Mouse (Mus musculus) ES-E14 (cell line): Measurements from ENCODE around the gene Atp7b. TPM values are rescaled to one million over a fixed set of nuclear protein-coding genes. Genes with fewer than 3 reads are reported as not detected.
A peak's percentile ranks its signal among the peaks of the same experiment; 100 is the strongest.

Source experiments
- DNase-seq: peaks from one replicate; pipeline ENCODE4 v3.0.0-alpha.2; 2013; ENCODE audit warnings: low read depth, low spot score
- H3K27ac ChIP-seq: 2 replicates; pipeline ENCODE4 v1.5.1; 2012; ENCODE audit warnings: low read depth, mild to moderate bottlenecking, low read length, moderate library complexity, mixed read lengths; ENCODE audit not compliant: poor library complexity, insufficient read depth, severe bottlenecking
- H3K36me3 ChIP-seq: 2 replicates; pipeline ENCODE4 v1.6.1; 2012; ENCODE audit warnings: mild to moderate bottlenecking, low read length, moderate library complexity, mixed read lengths; ENCODE audit not compliant: control insufficient read depth, poor library complexity, insufficient read depth, severe bottlenecking
- H3K4me1 ChIP-seq, 2 experiments: fragments of 150-350 bp in 1 of 2; sonication (generic) in 1 of 2; 2 replicates each; pipeline ENCODE4 v1.6.1; 2012; ENCODE audit warnings: low read length in 2 of 2, mild to moderate bottlenecking in 1 of 2, mixed read lengths in 1 of 2; ENCODE audit not compliant: control insufficient read depth in 2 of 2, insufficient read depth in 2 of 2, poor library complexity in 1 of 2
- H3K4me3 ChIP-seq, 2 experiments: fragments of 150-350 bp in 1 of 2; sonication (generic) in 1 of 2; 2 replicates each; pipeline ENCODE4 v1.5.1; 2012; ENCODE audit warnings: low read length in 2 of 2, low read depth in 1 of 2, mild to moderate bottlenecking in 1 of 2, mixed read lengths in 1 of 2; ENCODE audit not compliant: insufficient read depth in 1 of 2, poor library complexity in 1 of 2, severe bottlenecking in 1 of 2
- H3K9ac ChIP-seq: 2 replicates; pipeline ENCODE4 v1.6.1; 2012; ENCODE audit warnings: low read depth, mild to moderate bottlenecking, low read length, mixed read lengths; ENCODE audit not compliant: poor library complexity, insufficient read depth, severe bottlenecking
- H3K9me3 ChIP-seq: fragments of 150-350 bp; sonication (generic); 2 replicates; pipeline ENCODE4 v1.6.1; 2012; ENCODE audit warnings: low read depth, mild to moderate bottlenecking, low read length; ENCODE audit not compliant: control insufficient read depth, insufficient read depth
- CHD2 ChIP-seq: IDR thresholded peaks from 2 replicates; pipeline ENCODE4 v1.6.1; 2014; ENCODE audit warnings: mild to moderate bottlenecking, low read depth, low read length, inconsistent platforms
- HCFC1 ChIP-seq: IDR thresholded peaks from 2 replicates; pipeline ENCODE4 v1.6.1; 2012; ENCODE audit warnings: low read length, inconsistent platforms, borderline replicate concordance; ENCODE audit not compliant: insufficient read depth
- MAFK ChIP-seq: IDR thresholded peaks from 2 replicates; pipeline ENCODE4 v1.6.1; 2014; ENCODE audit warnings: mild to moderate bottlenecking, low read depth, low read length, inconsistent platforms; ENCODE audit not compliant: insufficient read depth
- ZC3H11A ChIP-seq: IDR thresholded peaks from 2 replicates; pipeline ENCODE4 v1.6.1; 2012; ENCODE audit warnings: low read depth, mild to moderate bottlenecking, inconsistent platforms, low read length, borderline replicate concordance
- ZNF384 ChIP-seq: IDR thresholded peaks from 2 replicates; pipeline ENCODE4 v1.6.1; 2012; ENCODE audit warnings: low read depth, low read length, inconsistent platforms
- in situ Hi-C, 2 experiments: fragments of 600-800 bp; cut with MboI; formaldehyde crosslinking; loops; one replicate each; pipeline ENCODE4 v1.15.1; 2025; ENCODE audit warnings: low sequenced_read_pairs in 2 of 2, inconsistent platforms in 1 of 2; ENCODE audit not compliant: unreplicated experiment in 2 of 2
- total RNA-seq: library from RNA; depleted of rRNA; stranded (reverse); fragments of 300-350 nt; gene quantifications from 2 replicates; pipeline ENCODE4 v1.2.3, GENCODE M21; 2012

Gene Atp7b
- total RNA-seq, 1 experiment = 3.2 TPM

DNA sequence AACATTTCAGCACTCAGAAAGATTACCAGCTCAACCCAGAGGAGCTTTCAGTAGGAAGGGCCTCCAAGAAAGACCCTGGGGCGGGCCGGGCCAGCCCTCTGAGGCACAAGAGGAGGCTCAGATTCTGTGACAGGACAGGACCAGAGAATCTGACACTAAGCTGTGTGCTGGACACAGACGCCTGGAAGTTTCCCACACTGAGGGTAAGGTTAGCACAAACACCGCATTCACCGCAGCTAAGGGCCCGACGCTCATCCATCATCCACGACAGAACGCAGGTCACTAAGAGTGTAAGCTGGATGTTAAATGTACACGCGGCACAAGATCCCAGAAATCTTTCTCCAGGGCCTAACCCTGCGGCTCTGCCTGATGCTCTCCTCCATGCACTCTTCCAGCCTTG is 16.4 kb downstream of the Atp7b start:
- H3K9ac ChIP-seq = no peak overlapping the region
- no peaks in the 10 kb centered on the region for H3K9me3 ChIP-seq
- TF ChIP-seq MAFK (no peak), ZC3H11A (no peak), CHD2 (no peak), ZNF384 (no peak), HCFC1 (no peak)
- DNase-seq = no peak
- in situ Hi-C loops = no loop called here
- peaks cover 0 to 11% of the 10 kb centered on the region in 2 experiments; a peak in 2 of 4 replicates for H3K4me1 ChIP-seq
- H3K36me3 ChIP-seq = no peaks in the 10 kb centered on the region
- no peak overlapping the region; a peak in 1 of 4 replicates for H3K4me3 ChIP-seq
- H3K27ac ChIP-seq = no peak overlapping the region

DNA sequence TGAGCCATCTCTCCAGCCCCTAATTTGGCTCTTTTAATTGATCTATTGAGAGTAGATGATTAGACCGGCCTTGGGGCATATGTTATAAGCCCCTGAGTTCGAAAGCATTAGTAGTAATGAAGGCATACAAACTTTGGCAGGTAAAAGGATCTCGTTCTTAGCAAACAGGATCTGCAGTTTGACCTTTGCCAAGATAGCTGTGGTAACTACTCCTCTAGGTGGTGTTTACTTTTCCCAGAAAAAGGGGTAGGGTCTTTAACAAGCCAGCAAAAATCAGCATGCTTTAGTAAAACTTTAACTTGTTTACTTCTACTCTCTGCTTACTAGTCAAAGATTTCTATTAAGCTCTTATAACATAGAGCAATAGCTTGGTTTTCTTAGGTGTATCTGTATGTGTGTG is 17.6 kb downstream of the Atp7b start:
- Histone ChIP-seq H3K27ac (no peak overlapping the region), H3K9me3 (no peaks in the 10 kb centered on the region), H3K4me3 (no peak overlapping the region), H3K9ac (no peak overlapping the region), H3K36me3 (no peaks in the 10 kb centered on the region), H3K4me1 (peaks cover 0 to 11% of the 10 kb centered on the region in 2 experiments; a peak in 2 of 4 replicates)
- TF ChIP-seq HCFC1 = no peak
- no peak for TF ChIP-seq MAFK
- no peak for TF ChIP-seq ZNF384
- no peak for TF ChIP-seq ZC3H11A
- no peak for TF ChIP-seq CHD2
- DNase-seq = no peak
- in situ Hi-C loops = no loop called here

DNA sequence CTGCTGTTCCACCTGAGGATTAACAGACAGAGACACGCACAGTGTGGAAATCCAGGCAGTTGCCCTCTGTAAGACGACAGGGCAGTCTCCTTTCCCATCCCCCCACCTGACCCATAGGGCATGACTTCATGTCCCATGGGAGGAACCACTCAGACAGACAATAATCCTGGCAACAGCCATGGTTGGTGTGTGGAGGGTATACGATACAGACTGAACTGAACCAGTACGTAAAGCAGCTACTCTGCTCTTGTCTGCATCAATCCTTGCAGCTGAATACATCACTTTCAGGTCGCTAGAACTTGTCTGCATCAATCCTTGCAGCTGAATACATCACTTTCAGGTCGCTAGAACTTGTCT is 20.0 kb downstream of the Atp7b start:
- in situ Hi-C loops = no loop called here
- Histone ChIP-seq H3K9me3 (no peaks in the 10 kb centered on the region), H3K4me1 (peaks cover 0 to 11% of the 10 kb centered on the region in 2 experiments; a peak in 2 of 4 replicates), H3K27ac (no peak overlapping the region), H3K9ac (no peak overlapping the region), H3K36me3 (no peaks in the 10 kb centered on the region), H3K4me3 (no peak overlapping the region)
- TF ChIP-seq ZNF384 (no peak), CHD2 (no peak), ZC3H11A (no peak), HCFC1 (no peak)
- no peak for DNase-seq

DNA sequence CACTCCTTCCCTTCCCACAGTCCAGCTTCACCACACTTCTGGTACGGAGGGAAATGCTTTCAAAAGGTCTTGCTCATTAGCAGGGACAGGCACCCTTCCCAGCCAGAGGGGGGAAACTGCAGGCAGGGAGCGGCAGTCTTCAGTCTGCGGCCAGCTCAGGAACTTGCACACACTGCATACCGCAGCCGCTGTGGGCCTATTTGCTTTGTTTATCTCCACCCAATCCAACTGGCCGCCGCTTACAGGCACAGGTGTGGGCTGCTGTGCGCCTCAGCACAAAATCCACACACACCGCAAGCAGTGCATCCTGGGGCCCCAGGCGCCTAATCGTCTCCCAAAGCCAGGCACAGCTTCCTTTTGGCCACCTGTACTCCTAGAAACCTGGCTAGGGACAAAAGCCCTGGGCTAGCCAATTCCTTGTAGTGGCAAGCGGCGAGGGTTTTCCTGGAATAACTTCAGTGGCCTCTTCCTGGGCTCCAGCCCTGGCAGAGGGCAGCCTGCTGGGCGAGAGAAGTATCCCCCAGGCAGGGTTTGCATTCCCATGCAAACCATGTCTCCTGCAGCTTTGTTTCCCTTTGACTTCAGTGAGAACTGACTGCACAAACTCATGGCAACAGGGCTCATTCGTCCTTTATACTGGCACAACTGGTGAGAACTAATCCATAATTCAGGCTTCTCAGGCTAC is 20.5 kb downstream of the Atp7b start:
- TF ChIP-seq ZNF384 (no peak), CHD2 (no peak), HCFC1 (no peak), ZC3H11A (no peak), MAFK (no peak)
- Histone ChIP-seq H3K9ac (no peak overlapping the region), H3K27ac (no peak overlapping the region), H3K4me1 (peaks cover 0 to 11% of the 10 kb centered on the region in 2 experiments; a peak in 2 of 4 replicates), H3K4me3 (peak overlapping the region; percentile 18 to 47; a peak in 2 of 4 replicates), H3K36me3 (no peaks in the 10 kb centered on the region), H3K9me3 (no peaks in the 10 kb centered on the region)
- DNase-seq = peak; percentile 16
- in situ Hi-C loops = no loop called here
